Mouse (Mus musculus) embryonic facial prominence, embryonic 15.5 days (tissue): ENCODE measurements around the gene Gpbar1. TPM values are rescaled to one million over a fixed set of nuclear protein-coding genes. Genes with fewer than 3 reads are reported as not detected.
"Not testable (repeated sequence)": the region's sequence is repeated elsewhere in the genome, so short reads cannot be mapped to it uniquely, and the experiment has no call there.

Source experiments
- ATAC-seq: fragments of 200-750 bp; cut with Nextera tagmentation; 2 replicates; pipeline ENCODE4 v1.8.0; 2017; ENCODE audit warnings: low read depth, moderate TSS enrichment; ENCODE audit not compliant: insufficient number of reproducible peaks, low FRiP score, low TSS enrichment
- H3K27ac ChIP-seq: fragments of 300-500 bp; sonication (generic); replicated peaks from 2 replicates; pipeline ENCODE4 v1.5.1; 2015; ENCODE audit warnings: mild to moderate bottlenecking, inconsistent platforms
- H3K27me3 ChIP-seq: fragments of 300-500 bp; sonication (generic); 2 replicates; pipeline ENCODE4 v1.6.1; 2015; ENCODE audit warnings: inconsistent platforms
- H3K36me3 ChIP-seq: fragments of 300-500 bp; sonication (generic); 2 replicates; pipeline ENCODE4 v1.6.1; 2015; ENCODE audit warnings: mild to moderate bottlenecking, inconsistent platforms
- H3K4me1 ChIP-seq: fragments of 300-500 bp; sonication (generic); 2 replicates; pipeline ENCODE4 v1.6.1; 2015; ENCODE audit warnings: inconsistent platforms
- H3K4me2 ChIP-seq: fragments of 300-500 bp; sonication (generic); replicated peaks from 2 replicates; pipeline ENCODE4 v1.6.1; 2015; ENCODE audit warnings: mild to moderate bottlenecking, inconsistent platforms
- H3K4me3 ChIP-seq: fragments of 300-500 bp; sonication (generic); replicated peaks from 2 replicates; pipeline ENCODE4 v1.5.1; 2015; ENCODE audit warnings: mild to moderate bottlenecking, inconsistent platforms
- H3K9ac ChIP-seq: fragments of 300-500 bp; sonication (generic); 2 replicates; pipeline ENCODE4 v1.6.1; 2015; ENCODE audit warnings: inconsistent platforms
- H3K9me3 ChIP-seq: fragments of 300-500 bp; sonication (generic); replicated peaks from 2 replicates; pipeline ENCODE4 v1.6.1; 2016; ENCODE audit warnings: inconsistent platforms
- WGBS: fragments of 180-500 bp; shearing (Covaris S2); methylation state at CpG from one replicate; pipeline ENCODE4 v1.1.7; 2015; 5-methylcytosine and 5-hydroxymethylcytosine counted together
- polyA plus RNA-seq: library from polyadenylated mRNA; unstranded; fragments of >200 nt; fragmentation: Nextera tagmentation; extraction: Ambion mirVana; gene quantifications from 2 replicates; pipeline ENCODE4 v1.2.1, GENCODE M21; 2015

The Gpbar1 gene
- polyA plus RNA-seq, 1 experiment from 2014 or later = not detected

DNA sequence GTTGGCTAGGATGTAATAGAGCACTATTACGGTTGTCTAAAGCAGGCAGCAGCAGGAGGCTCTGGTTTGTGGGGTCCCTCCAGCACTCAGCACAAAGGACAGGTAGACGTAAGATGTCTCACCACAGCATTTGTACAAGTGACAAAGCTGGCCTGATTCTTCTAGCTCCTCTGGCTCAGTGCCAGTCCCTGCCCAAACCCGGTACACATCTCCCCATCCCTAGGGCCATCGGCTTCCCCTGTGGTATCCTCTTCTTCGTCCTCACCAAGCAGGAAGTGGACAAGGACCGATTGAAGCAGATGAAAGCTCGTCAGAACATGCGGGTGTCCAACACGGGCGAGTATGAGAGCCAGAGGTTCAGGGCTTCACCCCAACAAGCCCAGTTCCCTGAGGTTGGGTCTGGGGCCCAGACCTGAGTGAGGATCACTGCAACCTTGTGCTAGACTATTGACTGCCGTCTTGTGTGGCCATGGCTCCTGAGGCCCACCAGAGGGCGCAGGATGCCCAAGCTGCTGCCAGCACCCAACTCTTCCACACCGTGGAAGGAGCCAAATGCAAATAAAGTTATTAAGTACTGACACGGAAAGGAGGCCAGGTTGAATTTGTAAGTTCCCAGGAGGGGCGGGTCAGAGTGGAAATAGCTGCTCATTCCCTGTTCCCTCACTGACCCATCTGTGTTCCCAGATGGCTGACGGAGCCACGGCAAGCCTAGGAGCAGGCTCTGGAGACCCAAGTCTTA, 8.7 kb downstream of the Gpbar1 start:
- H3K9ac ChIP-seq, H3K4me3 ChIP-seq, H3K9me3 ChIP-seq, H3K27ac ChIP-seq, H3K4me2 ChIP-seq, H3K27me3 ChIP-seq, ATAC-seq: not testable (repeated sequence)
- H3K4me1 ChIP-seq = peaks cover 43% of the 10 kb centered on the region
- 59% methylated on average over 15 of the region's 17 CpGs for WGBS
- H3K36me3 ChIP-seq = peaks cover 47% of the 10 kb centered on the region

GRCm38 (mm10) chr1:74288327-74288726, 10.0 kb downstream of the Gpbar1 start:
- H3K9me3 ChIP-seq = no peaks in the 10 kb centered on the region
- 65% methylated on average over 4 of the region's 4 CpGs for WGBS
- no peak overlapping the region for H3K4me2 ChIP-seq
- H3K4me3 ChIP-seq = no peak overlapping the region
- H3K9ac ChIP-seq = no peak overlapping the region
- no peak for ATAC-seq
- H3K27me3 ChIP-seq = no peaks in the 10 kb centered on the region
- H3K36me3 ChIP-seq = peaks cover 47% of the 10 kb centered on the region
- peaks cover 32% of the 10 kb centered on the region for H3K4me1 ChIP-seq
- no peak overlapping the region for H3K27ac ChIP-seq

DNA sequence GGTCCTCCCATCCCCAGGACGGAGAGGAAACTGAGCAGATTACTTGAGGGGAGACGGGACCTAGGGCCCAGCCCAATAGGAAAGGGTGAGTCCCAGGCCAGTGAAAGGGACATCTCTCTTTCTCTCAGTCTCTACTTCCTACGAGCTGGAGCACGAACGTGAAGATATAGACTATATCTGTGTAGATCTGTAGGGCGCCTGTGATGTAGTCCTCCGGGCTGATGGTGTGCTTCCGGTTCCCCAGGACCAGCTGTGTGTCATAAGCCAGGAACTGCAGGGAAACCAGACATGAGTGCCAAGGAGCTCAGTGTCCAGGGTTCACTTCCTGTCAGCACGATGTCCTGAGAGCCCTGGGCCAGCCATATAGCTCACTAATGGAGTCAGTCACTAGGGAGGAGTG, 10.9 kb downstream of the Gpbar1 start:
- Histone ChIP-seq H3K27ac (0 out of 2 replicates have a peak overlapping the region, but pooled peaks have one; percentile 5), H3K4me2 (no peak overlapping the region), H3K4me1 (peaks cover 27% of the 10 kb centered on the region), H3K36me3 (peaks cover 55% of the 10 kb centered on the region), H3K9ac (no peak overlapping the region), H3K27me3 (no peaks in the 10 kb centered on the region), H3K9me3 (no peaks in the 10 kb centered on the region), H3K4me3 (no peak overlapping the region)
- ATAC-seq = no peak
- WGBS = 87% methylated on average over 9 of the region's 9 CpGs

GRCm38 (mm10) chr1:74289740-74290139, 11.4 kb downstream of the Gpbar1 start:
- Histone ChIP-seq H3K4me3 (no peak overlapping the region), H3K27ac (0 out of 2 replicates have a peak overlapping the region, but pooled peaks have one; percentile 5), H3K27me3 (no peaks in the 10 kb centered on the region), H3K9ac (no peak overlapping the region), H3K4me1 (peaks cover 28% of the 10 kb centered on the region), H3K9me3 (no peaks in the 10 kb centered on the region), H3K4me2 (no peak overlapping the region), H3K36me3 (peaks cover 56% of the 10 kb centered on the region)
- ATAC-seq = no peak
- WGBS = 83% methylated on average over 2 of the region's 2 CpGs

DNA sequence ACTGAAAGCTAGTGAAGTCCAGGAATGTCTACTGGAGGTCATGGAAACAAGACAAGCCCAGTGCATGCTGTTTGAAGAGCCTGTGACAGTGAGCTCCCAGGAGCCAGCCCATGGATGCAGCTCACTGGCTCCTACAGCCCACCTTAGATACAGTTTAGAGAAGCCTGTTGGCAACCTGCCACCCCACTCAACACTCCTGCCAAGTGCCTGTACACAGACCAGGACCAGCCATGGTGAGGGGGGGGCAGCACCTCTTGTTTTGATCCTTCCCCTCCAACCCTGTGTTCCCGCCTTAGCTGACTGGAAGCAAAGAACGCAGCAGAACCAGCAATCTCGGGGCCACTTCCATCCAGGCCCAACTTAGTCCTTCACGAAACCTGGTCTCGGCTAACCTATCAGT, 11.8 kb downstream of the Gpbar1 start:
- H3K4me2 ChIP-seq = no peak overlapping the region
- H3K4me1 ChIP-seq = peaks cover 32% of the 10 kb centered on the region
- 87% methylated on average over 5 of the region's 5 CpGs for WGBS
- H3K9me3 ChIP-seq = no peaks in the 10 kb centered on the region
- no peak for ATAC-seq
- no peak overlapping the region for H3K9ac ChIP-seq
- no peak overlapping the region for H3K27ac ChIP-seq
- H3K27me3 ChIP-seq = no peaks in the 10 kb centered on the region
- peaks cover 56% of the 10 kb centered on the region for H3K36me3 ChIP-seq
- no peak overlapping the region for H3K4me3 ChIP-seq

- no peaks in the 10 kb centered on the region for H3K27me3 ChIP-seq
- H3K4me1 ChIP-seq = peaks cover 43% of the 10 kb centered on the region
- peaks cover 56% of the 10 kb centered on the region for H3K36me3 ChIP-seq
- no peaks in the 10 kb centered on the region for H3K9me3 ChIP-seq
- no peak overlapping the region for H3K9ac ChIP-seq
- no peak overlapping the region for H3K27ac ChIP-seq
- no peak overlapping the region for H3K4me2 ChIP-seq
- WGBS = 86% methylated on average over 11 of the region's 11 CpGs
- H3K4me3 ChIP-seq = no peak overlapping the region
- ATAC-seq = no peak
These were observed 14.1 kb downstream of the Gpbar1 start for GRCm38 (mm10) chr1:74292331-74293020.

DNA sequence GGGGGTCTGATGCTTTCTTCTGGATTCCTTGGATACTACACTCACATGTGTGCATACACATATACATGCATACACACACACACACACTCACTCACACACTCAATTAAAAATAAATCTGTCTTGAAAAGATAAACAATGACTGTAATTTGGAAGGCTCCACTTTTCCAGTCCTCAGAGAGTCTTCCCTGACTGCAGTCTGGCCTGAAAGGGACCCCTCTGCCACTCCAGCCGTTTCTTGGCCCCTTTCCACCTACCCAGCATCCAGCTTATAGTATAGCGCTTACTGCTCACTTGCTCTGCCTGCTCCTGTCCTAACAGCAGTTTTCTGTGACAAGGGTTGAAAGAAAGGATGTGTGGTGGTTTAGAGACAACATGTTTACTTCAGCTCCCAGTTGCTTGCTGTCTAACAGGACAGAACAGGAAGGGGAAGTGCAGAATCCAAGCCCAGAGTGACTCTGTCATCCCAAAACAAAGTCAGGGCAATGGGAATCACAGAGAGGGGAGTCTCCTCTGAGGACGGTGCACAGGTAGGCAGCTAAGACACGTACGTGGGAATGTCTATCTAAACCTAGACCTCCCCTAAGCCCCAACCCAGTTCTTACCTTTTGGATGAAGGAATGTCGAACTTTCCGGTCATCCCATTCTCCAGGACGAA, 15.1 kb downstream of the Gpbar1 start:
- Histone ChIP-seq H3K9ac (no peak overlapping the region), H3K4me1 (peaks cover 48% of the 10 kb centered on the region), H3K27me3 (no peaks in the 10 kb centered on the region), H3K4me3 (no peak overlapping the region), H3K27ac (peak overlapping the region; percentile 41; the same call in 1 of the 2 replicates), H3K4me2 (no peak overlapping the region), H3K9me3 (no peaks in the 10 kb centered on the region), H3K36me3 (peaks cover 56% of the 10 kb centered on the region)
- ATAC-seq = no peak
- WGBS = 86% methylated on average over 8 of the region's 8 CpGs

DNA sequence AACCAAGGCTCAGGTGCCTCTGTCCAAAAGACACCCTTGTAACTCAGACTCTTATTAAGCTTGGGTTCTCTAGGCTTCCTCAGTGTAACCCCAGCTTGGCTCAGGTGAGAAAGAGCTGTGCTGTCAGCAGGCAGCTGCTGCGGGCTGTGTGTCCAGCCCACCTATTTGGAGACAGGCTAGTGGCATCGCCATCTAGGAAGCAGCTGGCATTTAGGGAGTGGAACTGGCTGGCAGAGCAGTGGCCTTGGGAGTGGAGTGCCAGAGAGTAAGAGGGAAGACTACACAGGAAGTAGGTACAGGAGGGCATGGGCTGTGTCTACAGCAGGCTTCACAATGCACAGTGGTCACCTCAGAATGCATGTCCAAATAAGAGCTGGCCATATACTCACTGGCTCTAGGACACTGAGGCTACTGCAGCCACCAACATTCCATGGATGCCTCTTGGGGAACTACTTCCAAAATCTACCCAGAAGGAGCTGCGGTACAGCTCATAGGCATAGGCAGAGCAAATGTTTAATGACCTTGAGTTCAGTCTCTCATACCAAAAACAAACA, 15.8 kb downstream of the Gpbar1 start:
- H3K27ac ChIP-seq = no peak overlapping the region
- WGBS = 92% methylated on average over 3 of the region's 3 CpGs
- no peaks in the 10 kb centered on the region for H3K27me3 ChIP-seq
- H3K9me3 ChIP-seq = no peaks in the 10 kb centered on the region
- ATAC-seq = no peak
- H3K4me2 ChIP-seq = no peak overlapping the region
- no peak overlapping the region for H3K4me3 ChIP-seq
- peaks cover 48% of the 10 kb centered on the region for H3K36me3 ChIP-seq
- H3K4me1 ChIP-seq = peaks cover 49% of the 10 kb centered on the region
- no peak overlapping the region for H3K9ac ChIP-seq

DNA sequence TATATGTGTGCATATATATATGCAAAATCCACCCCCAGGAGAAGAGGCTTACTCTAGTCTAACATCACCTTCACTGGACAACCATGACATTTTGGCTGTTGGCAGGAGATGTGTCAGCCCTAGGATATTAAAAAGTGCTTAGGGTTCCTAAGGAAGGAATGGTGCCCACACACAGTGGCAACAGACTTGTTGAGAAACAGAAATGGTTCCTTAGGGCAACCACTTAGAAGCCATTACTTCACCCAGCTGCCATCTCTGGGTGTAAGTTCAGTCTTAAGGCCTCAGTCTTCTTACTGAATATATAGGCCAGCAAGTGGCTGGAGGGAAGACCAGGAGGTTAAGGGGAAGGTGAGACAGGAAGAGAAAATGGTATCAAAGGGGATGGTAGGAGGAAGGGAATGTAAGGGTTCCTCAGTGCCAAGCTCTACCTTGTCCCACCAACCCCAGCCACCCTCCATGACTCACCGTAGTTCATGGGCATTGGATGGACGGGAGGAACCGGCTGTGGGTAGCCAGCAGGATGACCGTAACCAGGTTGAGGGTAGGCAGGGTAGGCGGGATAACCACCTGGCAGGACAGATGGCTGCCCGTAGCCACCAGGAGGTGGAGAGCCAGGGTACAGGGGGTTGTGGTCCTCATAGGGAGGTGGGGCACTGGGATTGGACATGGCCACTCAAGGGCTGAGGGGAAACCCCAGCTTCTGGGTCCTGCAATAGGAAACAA, 16.5 kb downstream of the Gpbar1 start:
- no peak overlapping the region for H3K9ac ChIP-seq
- WGBS = 82% methylated on average over 6 of the region's 6 CpGs
- H3K4me1 ChIP-seq = peaks cover 56% of the 10 kb centered on the region
- H3K27me3 ChIP-seq = no peaks in the 10 kb centered on the region
- no peak for ATAC-seq
- peaks cover 41% of the 10 kb centered on the region for H3K36me3 ChIP-seq
- H3K4me3 ChIP-seq = no peak overlapping the region
- no peaks in the 10 kb centered on the region for H3K9me3 ChIP-seq
- peak overlapping the region; percentile 43 for H3K4me2 ChIP-seq
- H3K27ac ChIP-seq = peak overlapping the region; percentile 99

GRCm38 (mm10) chr1:74295456-74296171, 17.3 kb downstream of the Gpbar1 start:
- H3K4me2 ChIP-seq = peak overlapping the region; percentile 43

More at GRCm38 (mm10) chr1:74295456-74296171, 17.3 kb downstream of the Gpbar1 start:
- peak overlapping the region; percentile 21; the same call in 1 of the 2 replicates for H3K9ac ChIP-seq
- no peaks in the 10 kb centered on the region for H3K27me3 ChIP-seq
- peaks cover 52% of the 10 kb centered on the region for H3K4me1 ChIP-seq
- peak overlapping the region; percentile 17; the same call in 1 of the 2 replicates for H3K4me3 ChIP-seq
- no peaks in the 10 kb centered on the region for H3K9me3 ChIP-seq
- H3K27ac ChIP-seq = peak overlapping the region; percentile 99
- H3K36me3 ChIP-seq = peaks cover 34% of the 10 kb centered on the region
- peak; percentile 91 for ATAC-seq
- 9% methylated on average over 9 of the region's 9 CpGs for WGBS
